Mouse (Mus musculus) heart, embryonic 15.5 days (tissue): ENCODE results near the gene Fam173b. TPM values are rescaled to one million over a fixed set of nuclear protein-coding genes. Genes with fewer than 3 reads are reported as not detected.

Experiments
- ATAC-seq: fragments of 200-750 bp; cut with Nextera tagmentation; replicated peaks from 2 replicates; pipeline ENCODE4 v1.8.0; 2017; ENCODE audit warnings: low read depth, moderate TSS enrichment; ENCODE audit not compliant: insufficient number of reproducible peaks, insufficient read depth, low FRiP score
- H3K27ac ChIP-seq: fragments of 300-500 bp; sonication (generic); 2 replicates; pipeline ENCODE4 v1.5.1; 2015; ENCODE audit warnings: mild to moderate bottlenecking, inconsistent platforms
- H3K27me3 ChIP-seq: fragments of 300-500 bp; sonication (generic); 2 replicates; pipeline ENCODE4 v1.6.1; 2015; ENCODE audit warnings: inconsistent platforms
- H3K36me3 ChIP-seq: fragments of 300-500 bp; sonication (generic); 2 replicates; pipeline ENCODE4 v1.6.1; 2015; ENCODE audit warnings: mild to moderate bottlenecking, inconsistent platforms
- H3K4me1 ChIP-seq: fragments of 300-500 bp; sonication (generic); replicated peaks from 2 replicates; pipeline ENCODE4 v1.6.1; 2015; ENCODE audit warnings: inconsistent platforms
- H3K4me2 ChIP-seq: fragments of 300-500 bp; sonication (generic); 2 replicates; pipeline ENCODE4 v1.6.1; 2015; ENCODE audit warnings: inconsistent platforms, mild to moderate bottlenecking, moderate library complexity
- H3K4me3 ChIP-seq: fragments of 300-500 bp; sonication (generic); 2 replicates; pipeline ENCODE4 v1.5.1; 2015; ENCODE audit warnings: mild to moderate bottlenecking, inconsistent platforms
- H3K9ac ChIP-seq: fragments of 300-500 bp; sonication (generic); 2 replicates; pipeline ENCODE4 v1.6.1; 2015; ENCODE audit warnings: mild to moderate bottlenecking, inconsistent platforms
- H3K9me3 ChIP-seq: fragments of 300-500 bp; sonication (generic); replicated peaks from 2 replicates; pipeline ENCODE4 v1.6.1; 2016; ENCODE audit warnings: inconsistent platforms
- WGBS: fragments of 180-500 bp; shearing (Covaris S2); methylation state at CpG from one replicate; pipeline ENCODE4 v1.1.7; 2015; ENCODE audit warnings: mixed read lengths; 5-methylcytosine and 5-hydroxymethylcytosine counted together
- polyA plus RNA-seq: library from polyadenylated mRNA; unstranded; fragments of >200 nt; fragmentation: Nextera tagmentation; extraction: Ambion mirVana; gene quantifications from 2 replicates; pipeline ENCODE4 v1.2.1, GENCODE M21; 2015

Fam173b gene
- polyA plus RNA-seq, 1 experiment from 2014 or later = 14.9 TPM

GRCm38 (mm10) chr15:31647225-31647624, 45.6 kb downstream of the Fam173b start:
- 76% methylated on average over 6 of the region's 6 CpGs for WGBS
- no peaks in the 10 kb centered on the region for H3K9me3 ChIP-seq
- H3K36me3 ChIP-seq = no peaks in the 10 kb centered on the region
- H3K4me3 ChIP-seq = no peak overlapping the region
- no peak overlapping the region for H3K4me2 ChIP-seq
- H3K27ac ChIP-seq = no peak overlapping the region
- ATAC-seq = no peak
- no peaks in the 10 kb centered on the region for H3K27me3 ChIP-seq
- no peaks in the 10 kb centered on the region for H3K4me1 ChIP-seq
- H3K9ac ChIP-seq = no peak overlapping the region

DNA sequence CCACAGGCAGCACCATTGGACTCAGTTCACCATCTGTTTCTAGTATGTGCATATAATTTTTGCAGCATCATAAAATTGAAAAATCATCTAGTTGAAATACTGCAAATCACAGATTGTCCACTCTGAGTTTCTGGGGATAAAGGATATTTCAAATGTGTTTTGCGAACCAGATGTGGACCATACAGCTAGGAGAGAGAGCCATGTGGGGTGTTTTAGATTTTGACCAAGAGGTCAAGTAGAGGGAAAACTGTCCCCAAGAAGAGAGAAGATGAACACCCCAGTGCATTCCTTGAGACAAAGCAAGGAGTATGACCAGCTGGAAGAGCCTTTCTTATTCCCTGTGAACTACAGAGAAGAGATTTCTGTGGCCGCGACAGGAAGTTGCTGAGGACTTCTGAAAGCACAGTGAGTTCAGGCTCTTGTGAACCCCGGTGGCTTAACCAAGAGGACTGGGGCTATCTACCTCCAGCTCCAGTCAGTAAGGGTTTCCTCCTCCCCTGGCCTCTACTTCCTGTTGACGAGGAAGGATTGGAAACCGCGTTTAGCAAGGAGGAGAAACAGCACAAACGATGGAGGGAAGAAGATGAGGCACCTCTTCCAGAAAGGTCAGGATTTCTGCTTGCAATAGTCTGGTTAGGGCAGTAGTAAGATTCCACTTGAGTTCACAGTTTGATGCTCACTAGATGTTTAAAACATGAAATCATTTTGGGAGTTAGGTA, 46.4 kb downstream of the Fam173b start:
- Histone ChIP-seq H3K4me3 (no peak overlapping the region), H3K4me2 (no peak overlapping the region), H3K4me1 (no peaks in the 10 kb centered on the region), H3K9me3 (no peaks in the 10 kb centered on the region), H3K27ac (no peak overlapping the region), H3K36me3 (no peaks in the 10 kb centered on the region), H3K9ac (no peak overlapping the region), H3K27me3 (no peaks in the 10 kb centered on the region)
- WGBS = 59% methylated on average over 8 of the region's 8 CpGs
- no peak for ATAC-seq

DNA sequence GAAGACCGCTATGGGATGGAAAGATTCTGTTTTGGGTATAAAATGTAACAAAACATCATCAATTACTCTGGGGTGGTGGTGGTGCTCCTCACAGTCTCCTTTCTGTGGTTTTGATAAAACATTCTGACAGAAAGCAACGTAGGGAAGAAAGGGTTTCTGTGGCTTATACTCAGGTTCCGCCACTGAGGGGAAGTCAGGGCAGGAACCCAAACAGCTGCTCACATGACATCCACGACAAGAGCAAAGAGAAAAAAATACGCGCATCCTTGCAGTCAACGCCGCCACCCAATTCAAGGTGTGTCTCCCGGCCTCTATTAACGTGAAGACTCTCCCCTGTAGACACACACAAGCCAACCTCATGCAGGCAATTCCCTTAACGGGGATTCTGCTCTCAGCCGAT, 48.0 kb downstream of the Fam173b start:
- H3K36me3 ChIP-seq = no peaks in the 10 kb centered on the region
- 84% methylated on average over 12 of the region's 12 CpGs for WGBS

DNA sequence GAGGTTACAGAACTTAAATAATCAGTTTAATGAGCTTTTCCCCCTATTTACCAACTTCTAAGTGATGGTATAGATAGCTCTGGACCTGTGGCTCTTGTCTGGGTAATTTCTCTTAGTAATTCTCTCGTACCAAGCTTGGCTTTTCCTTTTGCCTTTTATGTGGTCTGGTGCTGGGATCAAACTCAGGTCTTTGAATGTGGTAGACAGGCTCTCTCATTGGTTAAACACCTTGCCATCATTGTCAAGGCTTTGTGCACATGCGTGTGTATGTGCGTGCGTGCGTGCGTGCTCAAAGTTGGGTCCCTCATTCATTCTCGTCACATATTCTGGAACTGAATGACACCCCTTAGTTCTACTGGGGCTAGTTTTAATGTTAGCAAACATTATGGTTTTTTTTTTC, 49.2 kb downstream of the Fam173b start:
- 88% methylated on average over 7 of the region's 7 CpGs for WGBS
- ATAC-seq = no peak
- H3K4me2 ChIP-seq = no peak overlapping the region
- H3K9ac ChIP-seq = no peak overlapping the region
- no peaks in the 10 kb centered on the region for H3K27me3 ChIP-seq
- no peaks in the 10 kb centered on the region for H3K36me3 ChIP-seq
- H3K9me3 ChIP-seq = no peaks in the 10 kb centered on the region
- H3K4me3 ChIP-seq = no peak overlapping the region
- no peak overlapping the region for H3K27ac ChIP-seq
- no peaks in the 10 kb centered on the region for H3K4me1 ChIP-seq

More for the DNA sequence above, 48.0 kb downstream of the Fam173b start:
- Histone ChIP-seq H3K27ac (no peak overlapping the region), H3K9me3 (no peaks in the 10 kb centered on the region), H3K4me1 (no peaks in the 10 kb centered on the region), H3K4me3 (no peak overlapping the region), H3K27me3 (no peaks in the 10 kb centered on the region), H3K9ac (no peak overlapping the region), H3K4me2 (no peak overlapping the region)
- no peak for ATAC-seq

GRCm38 (mm10) chr15:31660133-31660795, 58.6 kb downstream of the Fam173b start:
- ATAC-seq = no peak
- H3K9me3 ChIP-seq = no peaks in the 10 kb centered on the region
- no peak overlapping the region for H3K9ac ChIP-seq
- no peaks in the 10 kb centered on the region for H3K4me1 ChIP-seq
- H3K4me3 ChIP-seq = no peak overlapping the region
- 71% methylated on average over 5 of the region's 5 CpGs for WGBS
- H3K4me2 ChIP-seq = no peak overlapping the region
- no peaks in the 10 kb centered on the region for H3K36me3 ChIP-seq
- H3K27me3 ChIP-seq = no peaks in the 10 kb centered on the region
- no peak overlapping the region for H3K27ac ChIP-seq

DNA sequence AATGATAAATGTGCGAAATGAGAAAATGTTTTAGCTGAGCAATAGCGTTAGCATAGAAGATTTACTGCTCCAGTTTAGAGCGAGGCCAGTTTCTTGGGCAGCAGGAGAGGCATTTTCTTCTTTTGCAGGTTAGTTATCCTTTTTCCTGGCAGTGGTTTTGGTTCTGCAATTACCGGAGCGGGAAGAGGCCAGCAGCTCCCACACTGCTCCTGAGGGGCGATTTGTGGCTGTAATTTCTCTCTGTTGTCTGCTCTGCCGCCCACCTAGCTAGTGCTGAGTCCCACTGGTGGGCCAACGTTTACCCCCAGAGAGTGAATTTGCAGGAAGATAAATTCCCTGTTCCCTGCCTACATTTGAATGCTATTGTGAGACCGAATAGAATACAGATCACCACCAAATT, 59.2 kb downstream of the Fam173b start:
- no peaks in the 10 kb centered on the region for H3K27me3 ChIP-seq
- H3K9me3 ChIP-seq = no peaks in the 10 kb centered on the region
- H3K4me3 ChIP-seq = no peak overlapping the region
- no peaks in the 10 kb centered on the region for H3K36me3 ChIP-seq
- no peak overlapping the region for H3K27ac ChIP-seq
- no peaks in the 10 kb centered on the region for H3K4me1 ChIP-seq
- no peak overlapping the region for H3K9ac ChIP-seq
- no peak overlapping the region for H3K4me2 ChIP-seq
- no peak for ATAC-seq
- WGBS = 80% methylated on average over 9 of the region's 9 CpGs

DNA sequence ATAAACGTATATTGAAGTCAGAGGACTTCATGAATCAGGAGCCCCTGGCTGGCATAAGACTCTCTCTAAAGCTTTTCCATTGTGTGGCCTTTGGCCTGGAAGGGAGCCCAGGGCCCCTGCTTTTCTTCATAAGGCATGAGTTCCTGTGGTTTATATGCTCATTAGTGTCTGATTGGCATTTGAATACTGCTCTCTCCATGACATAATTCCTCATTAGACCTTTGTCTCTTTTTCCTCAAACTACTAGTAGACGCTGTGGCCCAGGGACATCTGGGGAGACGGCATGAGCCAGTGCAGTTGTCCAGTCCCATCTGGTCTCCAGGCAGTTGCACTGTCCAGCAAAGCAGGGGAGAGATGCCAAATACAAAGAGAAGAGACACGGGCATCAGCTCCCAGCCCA, 60.1 kb downstream of the Fam173b start:
- no peak for ATAC-seq
- H3K27me3 ChIP-seq = no peaks in the 10 kb centered on the region
- H3K4me2 ChIP-seq = no peak overlapping the region
- H3K4me1 ChIP-seq = no peaks in the 10 kb centered on the region
- no peaks in the 10 kb centered on the region for H3K9me3 ChIP-seq
- no peak overlapping the region for H3K27ac ChIP-seq
- H3K4me3 ChIP-seq = no peak overlapping the region
- 74% methylated on average over 4 of the region's 4 CpGs for WGBS
- no peak overlapping the region for H3K9ac ChIP-seq
- H3K36me3 ChIP-seq = no peaks in the 10 kb centered on the region

GRCm38 (mm10) chr15:31663074-31663473, 61.4 kb downstream of the Fam173b start:
- Histone ChIP-seq H3K36me3 (no peaks in the 10 kb centered on the region), H3K4me1 (no peaks in the 10 kb centered on the region), H3K9ac (no peak overlapping the region), H3K27ac (no peak overlapping the region), H3K4me2 (no peak overlapping the region), H3K27me3 (no peaks in the 10 kb centered on the region), H3K9me3 (no peaks in the 10 kb centered on the region), H3K4me3 (no peak overlapping the region)
- 58% methylated on average over 3 of the region's 3 CpGs for WGBS
- ATAC-seq = no peak

Other genes starting within 250 kb of the Fam173b start
- 3.5 and 4.3 TPM in 2 replicates for gene Ankrd33b, start 234.1 kb upstream of the Fam173b start, polyA plus RNA-seq
- gene Ropn1l, start 148.1 kb upstream of the Fam173b start, polyA plus RNA-seq = 1.7 and 2.2 TPM in 2 replicates
- gene March6, start 70.8 kb upstream of the Fam173b start, polyA plus RNA-seq = 26.0 and 27.3 TPM in 2 replicates
- gene Cmbl, start 36.5 kb upstream of the Fam173b start, polyA plus RNA-seq = 9.5 and 9.9 TPM in 2 replicates
- gene Cct5, start within 50 bp of the Fam173b start, polyA plus RNA-seq = 312 and 334 TPM in 2 replicates